Mouse (Mus musculus) hindbrain, embryonic 11.5 days (tissue): ENCODE results near the gene Wdr91. TPM values are rescaled to one million over a fixed set of nuclear protein-coding genes. Genes with fewer than 3 reads are reported as not detected.

Source experiments
- ATAC-seq: fragments of 200-750 bp; cut with Nextera tagmentation; 2 replicates; pipeline ENCODE4 v1.8.0; 2017; ENCODE audit warnings: mild to moderate bottlenecking, moderate TSS enrichment, moderate library complexity; ENCODE audit not compliant: low FRiP score
- DNase-seq: peaks from one replicate; pipeline ENCODE4 v3.0.0-alpha.2; 2015; ENCODE audit warnings: low spot score
- H3K27ac ChIP-seq: fragments of 300-500 bp; sonication (generic); 2 replicates; pipeline ENCODE4 v1.5.1; 2014; ENCODE audit warnings: mild to moderate bottlenecking, low read depth, low read length
- H3K27me3 ChIP-seq: fragments of 300-500 bp; sonication (generic); 2 replicates; pipeline ENCODE4 v1.6.1; 2014; ENCODE audit warnings: mild to moderate bottlenecking, low read length, moderate library complexity, mixed read lengths; ENCODE audit not compliant: control insufficient read depth, insufficient read depth
- H3K36me3 ChIP-seq: fragments of 300-500 bp; sonication (generic); 2 replicates; pipeline ENCODE4 v1.6.1; 2014; ENCODE audit warnings: mild to moderate bottlenecking, low read length, moderate library complexity, mixed read lengths; ENCODE audit not compliant: control insufficient read depth, insufficient read depth
- H3K4me1 ChIP-seq: fragments of 300-500 bp; sonication (generic); replicated peaks from 2 replicates; pipeline ENCODE4 v1.6.1; 2014; ENCODE audit warnings: low read length, mixed read lengths; ENCODE audit not compliant: control insufficient read depth, insufficient read depth
- H3K4me2 ChIP-seq: fragments of 300-500 bp; sonication (generic); replicated peaks from 2 replicates; pipeline ENCODE4 v1.6.1; 2014; ENCODE audit warnings: mild to moderate bottlenecking, low read depth, low read length
- H3K4me3 ChIP-seq: fragments of 300-500 bp; sonication (generic); 2 replicates; pipeline ENCODE4 v1.5.1; 2014; ENCODE audit warnings: low read depth, low read length
- H3K9ac ChIP-seq: fragments of 300-500 bp; sonication (generic); 2 replicates; pipeline ENCODE4 v1.6.1; 2014; ENCODE audit warnings: low read depth, low read length
- H3K9me3 ChIP-seq: fragments of 300-500 bp; sonication (generic); 2 replicates; pipeline ENCODE4 v1.6.1; 2016; ENCODE audit warnings: low read length; ENCODE audit not compliant: control insufficient read depth
- WGBS: fragments of 180-500 bp; shearing (Covaris S2); extraction: QIAGEN DNeasy Blood & Tissue Kit; methylation state at CpG from one replicate; pipeline ENCODE4 v1.1.7; 2014; 5-methylcytosine and 5-hydroxymethylcytosine counted together
- polyA plus RNA-seq: library from polyadenylated mRNA; unstranded; fragments of >200 nt; fragmentation: Nextera tagmentation; extraction: Ambion mirVana; gene quantifications from 2 replicates; pipeline ENCODE4 v1.2.1, GENCODE M21; 2014

Wdr91 gene
- polyA plus RNA-seq, 1 experiment from 2014 or later = 12.3 TPM

DNA sequence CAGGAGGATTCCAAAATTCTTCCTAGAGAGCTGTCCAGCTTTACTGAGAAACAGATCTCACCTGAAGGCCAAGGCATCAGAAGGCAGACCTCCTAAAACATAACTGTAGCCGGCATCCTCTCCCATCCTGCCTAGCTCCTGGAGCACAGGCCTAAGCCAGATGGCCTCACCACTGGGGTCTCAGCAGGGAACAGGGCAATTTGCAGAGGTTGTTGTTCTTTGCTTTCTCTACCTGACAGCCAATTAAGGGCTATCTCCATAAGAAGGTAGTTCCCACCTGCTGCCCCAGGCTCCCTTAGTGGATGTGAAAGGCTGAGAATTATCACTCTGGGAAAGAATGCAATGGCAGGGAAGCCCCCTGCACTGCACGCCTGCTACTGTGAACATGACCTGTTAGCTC, 9.7 kb downstream of the Wdr91 start:
- WGBS = 71% methylated on average over 2 of the region's 2 CpGs
- Histone ChIP-seq H3K4me3 (no peak overlapping the region), H3K27ac (no peak overlapping the region), H3K4me2 (no peak overlapping the region), H3K9me3 (no peaks in the 10 kb centered on the region), H3K27me3 (no peaks in the 10 kb centered on the region), H3K36me3 (peaks cover 8% of the 10 kb centered on the region), H3K9ac (no peak overlapping the region), H3K4me1 (no peaks in the 10 kb centered on the region)
- DNase-seq (no peak), ATAC-seq (no peak)

DNA sequence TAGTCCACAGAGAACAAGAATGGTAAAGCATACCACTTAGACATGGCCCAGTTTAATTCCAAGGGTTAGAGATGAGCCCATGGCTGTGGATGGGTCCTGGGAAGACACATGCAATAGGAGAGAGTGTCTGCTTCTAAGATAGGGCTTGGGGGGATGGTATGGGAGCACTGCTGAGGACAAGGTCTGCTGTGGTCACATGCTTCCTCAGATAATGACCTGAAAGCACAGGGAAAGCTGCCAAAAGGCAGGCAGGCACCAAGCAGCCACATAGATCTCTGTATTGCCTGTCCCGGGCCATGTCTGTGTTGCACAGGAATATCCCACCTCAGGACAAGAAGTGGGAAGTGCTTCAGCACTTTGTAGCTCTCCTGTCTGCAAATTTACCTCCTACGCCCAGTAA, 11.5 kb downstream of the Wdr91 start:
- H3K9ac ChIP-seq = no peak overlapping the region
- no peak overlapping the region for H3K4me3 ChIP-seq
- H3K36me3 ChIP-seq = peaks cover 4% of the 10 kb centered on the region
- WGBS = 95% methylated on average over 2 of the region's 2 CpGs
- H3K4me1 ChIP-seq = no peaks in the 10 kb centered on the region
- ATAC-seq (no peak), DNase-seq (no peak)
- no peaks in the 10 kb centered on the region for H3K27me3 ChIP-seq
- H3K9me3 ChIP-seq = no peaks in the 10 kb centered on the region
- no peak overlapping the region for H3K27ac ChIP-seq
- H3K4me2 ChIP-seq = no peak overlapping the region

DNA sequence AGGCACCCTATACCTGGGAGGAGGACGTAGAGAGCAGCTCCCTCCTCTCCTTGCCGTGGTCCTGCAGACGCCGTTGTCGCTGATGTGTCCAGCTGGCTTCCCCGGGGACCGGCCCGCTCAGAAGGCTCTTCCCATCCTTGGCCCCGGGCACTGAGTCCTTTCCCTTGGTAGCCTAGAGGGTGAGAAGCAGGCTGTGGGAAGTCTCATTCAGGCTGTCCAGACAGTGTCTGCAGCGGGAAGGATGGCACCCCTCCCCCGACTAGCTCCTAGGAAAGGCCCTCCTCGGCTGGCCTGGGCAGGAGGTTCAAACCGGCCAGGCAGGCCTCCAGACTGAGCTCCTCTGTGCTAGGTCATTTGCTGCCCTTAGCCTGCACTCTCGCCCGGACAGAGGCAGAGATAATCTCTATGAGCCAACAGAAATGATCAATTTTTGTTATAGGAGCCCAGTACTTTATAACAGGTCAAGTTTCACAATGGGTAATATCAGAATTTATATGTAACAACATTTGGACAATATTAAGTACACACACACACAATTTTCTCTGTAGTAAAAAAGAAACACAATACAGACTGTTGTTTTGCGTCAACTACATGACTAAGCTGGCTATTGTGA, 14.4 kb downstream of the Wdr91 start:
- H3K36me3 ChIP-seq = peaks cover 4% of the 10 kb centered on the region
- H3K27ac ChIP-seq = no peak overlapping the region
- WGBS = 53% methylated on average over 16 of the region's 16 CpGs
- no peak overlapping the region for H3K4me3 ChIP-seq
- peak; percentile 13 for DNase-seq
- no peaks in the 10 kb centered on the region for H3K9me3 ChIP-seq
- no peaks in the 10 kb centered on the region for H3K4me1 ChIP-seq
- H3K4me2 ChIP-seq = no peak overlapping the region
- 0 out of 2 replicates have a peak, but pooled peaks have one; percentile 27 for ATAC-seq
- no peaks in the 10 kb centered on the region for H3K27me3 ChIP-seq
- H3K9ac ChIP-seq = no peak overlapping the region

DNA sequence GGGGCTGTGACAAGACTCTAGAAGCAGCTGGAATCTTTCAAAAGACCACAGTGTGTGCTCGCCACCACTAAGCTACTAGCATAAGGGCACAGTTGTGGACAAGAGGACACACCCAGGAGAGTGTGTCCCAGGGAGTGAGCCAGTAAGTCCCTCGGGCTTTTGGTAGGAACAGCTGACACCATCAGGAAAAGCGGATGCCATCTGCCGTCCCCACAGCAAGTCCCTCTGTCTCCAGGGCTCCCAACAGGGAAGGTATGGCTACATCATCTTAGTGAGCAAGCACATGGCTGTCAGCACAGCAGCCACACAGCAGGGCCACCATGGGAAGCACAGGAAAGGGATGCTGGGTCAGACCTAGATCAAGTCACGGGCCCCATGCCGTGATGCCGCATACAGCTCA, 15.1 kb downstream of the Wdr91 start:
- Histone ChIP-seq H3K4me1 (no peaks in the 10 kb centered on the region), H3K9ac (no peak overlapping the region), H3K4me3 (no peak overlapping the region), H3K36me3 (peaks cover 4% of the 10 kb centered on the region), H3K27ac (no peak overlapping the region), H3K9me3 (no peaks in the 10 kb centered on the region), H3K27me3 (no peaks in the 10 kb centered on the region), H3K4me2 (no peak overlapping the region)
- no peak for ATAC-seq
- 79% methylated on average over 7 of the region's 7 CpGs for WGBS
- DNase-seq = no peak

DNA sequence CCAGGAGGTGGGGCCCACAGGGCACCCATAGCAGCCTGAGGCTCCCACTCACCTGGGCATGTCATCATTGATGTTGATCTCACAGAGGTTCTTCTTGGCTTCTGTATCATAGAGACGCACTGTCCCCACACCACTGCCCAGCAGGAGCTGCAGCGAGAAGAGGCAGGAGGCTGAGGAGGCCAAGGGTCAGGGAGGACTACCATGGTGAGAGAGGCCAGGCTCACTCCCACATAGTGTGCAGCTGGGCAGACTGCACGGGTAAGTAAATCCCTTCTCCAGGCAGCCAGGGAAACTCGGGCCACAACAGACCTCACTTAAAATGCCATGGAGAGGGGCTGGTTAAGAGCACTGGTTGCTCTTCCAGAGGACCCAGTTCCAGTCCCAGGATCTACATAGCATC, 21.5 kb downstream of the Wdr91 start:
- WGBS = 45% methylated on average over 4 of the region's 4 CpGs
- ATAC-seq (no peak), DNase-seq (no peak)
- Histone ChIP-seq H3K9ac (no peak overlapping the region), H3K4me2 (no peak overlapping the region), H3K27ac (no peak overlapping the region), H3K4me1 (peaks cover 8% of the 10 kb centered on the region), H3K9me3 (no peaks in the 10 kb centered on the region), H3K4me3 (no peak overlapping the region), H3K27me3 (no peaks in the 10 kb centered on the region), H3K36me3 (no peaks in the 10 kb centered on the region)

DNA sequence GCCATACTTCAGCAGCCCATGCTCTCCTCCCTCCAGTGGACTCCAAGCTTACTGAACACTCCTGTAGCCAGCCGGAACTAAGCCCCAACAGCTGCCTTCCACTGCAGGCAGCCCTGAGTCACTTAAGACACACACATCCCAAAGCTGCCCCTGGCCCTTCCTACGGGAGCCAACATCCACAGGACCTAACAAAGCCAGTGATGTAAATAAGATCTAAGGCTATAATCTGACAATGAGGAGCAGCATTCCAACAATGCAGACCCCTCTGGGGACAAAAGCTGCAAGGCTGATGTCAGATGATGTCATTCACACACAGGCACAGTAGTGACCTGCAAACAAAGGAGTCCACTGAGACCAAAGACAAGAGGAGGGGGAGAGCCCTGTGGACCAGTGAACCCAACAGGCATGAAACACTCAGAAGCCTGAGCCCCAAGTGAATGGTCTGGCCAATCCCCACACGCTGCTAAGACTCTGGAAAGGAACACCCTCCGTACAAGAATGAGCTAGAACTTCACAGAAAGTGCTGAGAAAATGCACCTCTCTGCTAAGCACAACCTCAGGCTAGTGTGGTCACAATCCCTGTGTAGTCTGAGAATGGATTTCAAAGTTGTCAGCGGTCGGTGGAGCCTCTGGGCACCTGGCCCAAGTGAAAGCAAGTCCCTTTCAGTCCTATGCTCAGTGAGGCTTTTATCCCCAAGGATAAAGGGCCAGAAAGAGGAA, 23.4 kb downstream of the Wdr91 start:
- Histone ChIP-seq H3K4me2 (no peak overlapping the region), H3K27me3 (no peaks in the 10 kb centered on the region), H3K27ac (peak overlapping the region; percentile 65), H3K36me3 (no peaks in the 10 kb centered on the region), H3K9me3 (no peaks in the 10 kb centered on the region), H3K9ac (peak overlapping the region; percentile 42; the same call in 1 of the 2 replicates), H3K4me3 (no peak overlapping the region), H3K4me1 (peaks cover 8% of the 10 kb centered on the region)
- ATAC-seq = peak; percentile 82
- 48% methylated on average over 6 of the region's 6 CpGs for WGBS
- peak; percentile 67 for DNase-seq

DNA sequence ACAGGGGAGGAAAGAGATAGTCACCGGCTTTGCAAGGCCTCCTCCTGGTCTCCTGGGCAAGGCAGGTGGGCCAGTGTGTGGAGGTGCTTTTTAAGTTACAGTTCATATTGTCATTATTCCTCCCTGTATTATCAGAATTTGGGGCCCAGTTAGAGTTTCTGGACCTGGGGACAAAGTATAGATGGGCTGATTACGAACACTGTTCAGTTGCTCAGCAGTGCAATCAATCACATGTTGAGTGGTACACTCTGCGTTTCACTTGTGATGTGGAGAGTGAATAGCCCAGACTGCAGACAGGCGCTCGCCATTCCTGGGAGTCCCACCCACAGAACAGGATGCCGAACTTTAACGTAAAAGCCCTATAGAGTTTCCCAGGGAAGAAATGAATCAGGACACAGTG, 26.0 kb downstream of the Wdr91 start:
- Histone ChIP-seq H3K9me3 (no peaks in the 10 kb centered on the region), H3K27me3 (no peaks in the 10 kb centered on the region), H3K27ac (no peak overlapping the region), H3K4me3 (no peak overlapping the region), H3K4me2 (no peak overlapping the region), H3K36me3 (no peaks in the 10 kb centered on the region), H3K9ac (no peak overlapping the region), H3K4me1 (peaks cover 8% of the 10 kb centered on the region)
- ATAC-seq (no peak), DNase-seq (no peak)
- 90% methylated on average over 7 of the region's 7 CpGs for WGBS

DNA sequence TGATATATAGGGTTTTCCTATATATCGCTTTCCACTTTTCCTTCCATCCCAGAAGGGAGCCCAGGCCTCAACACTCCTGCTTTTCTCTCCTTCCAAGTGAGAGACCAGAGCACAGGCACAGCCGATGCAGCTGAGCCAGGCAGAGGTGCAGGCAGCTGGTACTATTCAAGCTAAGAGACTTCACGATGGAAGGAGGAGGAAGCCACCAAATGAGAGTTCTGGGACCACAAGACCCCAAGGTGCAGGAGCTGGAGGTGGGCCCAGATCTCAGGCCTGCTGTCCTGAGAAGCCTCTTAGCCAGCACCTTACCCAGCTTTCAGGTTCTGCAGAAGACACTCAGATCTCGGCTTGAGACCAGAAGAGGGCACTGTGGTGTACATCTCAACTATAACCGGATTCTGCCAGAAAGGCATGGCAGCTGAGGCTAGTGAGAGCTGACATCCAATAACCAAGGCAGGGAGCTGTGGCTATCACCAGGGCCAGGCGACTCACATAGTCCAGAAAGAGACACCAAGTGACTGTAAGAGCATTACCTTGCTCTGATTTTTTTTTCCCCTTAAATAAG, 30.7 kb downstream of the Wdr91 start:
- Histone ChIP-seq H3K4me1 (no peaks in the 10 kb centered on the region), H3K4me2 (no peak overlapping the region), H3K9me3 (no peaks in the 10 kb centered on the region), H3K9ac (no peak overlapping the region), H3K36me3 (no peaks in the 10 kb centered on the region), H3K27me3 (no peaks in the 10 kb centered on the region), H3K4me3 (no peak overlapping the region), H3K27ac (no peak overlapping the region)
- WGBS = 58% methylated on average over 6 of the region's 6 CpGs
- DNase-seq (peak; percentile 44), ATAC-seq (no peak)
